Mouse (Mus musculus) neural tube, embryonic 14.5 days (tissue): ENCODE measurements around the gene Adgrf1. TPM values are rescaled to one million over a fixed set of nuclear protein-coding genes. Genes with fewer than 3 reads are reported as not detected.

Source experiments
- ATAC-seq: fragments of 200-750 bp; cut with Nextera tagmentation; 2 replicates; pipeline ENCODE4 v1.8.0; 2017; ENCODE audit warnings: low read depth, mild to moderate bottlenecking, moderate TSS enrichment, moderate library complexity
- H3K27ac ChIP-seq: fragments of 300-500 bp; sonication (generic); 2 replicates; pipeline ENCODE4 v1.5.1; 2014; ENCODE audit warnings: low read depth, mild to moderate bottlenecking, control low read depth, low read length, moderate library complexity, mixed read lengths
- H3K27me3 ChIP-seq: fragments of 300-500 bp; sonication (generic); 2 replicates; pipeline ENCODE4 v1.6.1; 2014; ENCODE audit warnings: low read length; ENCODE audit not compliant: control insufficient read depth, insufficient read depth
- H3K36me3 ChIP-seq: fragments of 300-500 bp; sonication (generic); 2 replicates; pipeline ENCODE4 v1.6.1; 2014; ENCODE audit warnings: low read length, mixed read lengths; ENCODE audit not compliant: control insufficient read depth, insufficient read depth
- H3K4me1 ChIP-seq: fragments of 300-500 bp; sonication (generic); 2 replicates; pipeline ENCODE4 v1.6.1; 2014; ENCODE audit warnings: low read length; ENCODE audit not compliant: control insufficient read depth, insufficient read depth
- H3K4me2 ChIP-seq: fragments of 300-500 bp; sonication (generic); 2 replicates; pipeline ENCODE4 v1.6.1; 2014; ENCODE audit warnings: mild to moderate bottlenecking, low read depth, low read length, control low read depth
- H3K4me3 ChIP-seq: fragments of 300-500 bp; sonication (generic); 2 replicates; pipeline ENCODE4 v1.5.1; 2014; ENCODE audit warnings: low read depth, low read length, control low read depth, mixed read lengths
- H3K9ac ChIP-seq: fragments of 300-500 bp; sonication (generic); replicated peaks from 2 replicates; pipeline ENCODE4 v1.6.1; 2014; ENCODE audit warnings: low read depth, mild to moderate bottlenecking, control low read depth, low read length, mixed read lengths
- H3K9me3 ChIP-seq: fragments of 300-500 bp; sonication (generic); 2 replicates; pipeline ENCODE4 v1.6.1; 2016; ENCODE audit warnings: low read length; ENCODE audit not compliant: control insufficient read depth
- WGBS: fragments of 180-500 bp; shearing (Covaris S2); extraction: QIAGEN DNeasy Blood & Tissue Kit; methylation state at CpG from one replicate; pipeline ENCODE4 v1.1.7; 2014; 5-methylcytosine and 5-hydroxymethylcytosine counted together
- polyA plus RNA-seq: library from polyadenylated mRNA; unstranded; fragments of >200 nt; fragmentation: Nextera tagmentation; extraction: Ambion mirVana; gene quantifications from 2 replicates; pipeline ENCODE4 v1.2.1, GENCODE M21; 2014

Gene Adgrf1
- polyA plus RNA-seq, 1 experiment from 2014 or later, result not detected

GRCm38 (mm10) chr17:43264739-43265138 is 5.4 kb upstream of the Adgrf1 start:
- 84% methylated on average over 7 of the region's 7 CpGs for WGBS
- H3K4me2 ChIP-seq, result no peak overlapping the region
- no peak overlapping the region for H3K4me3 ChIP-seq
- H3K27ac ChIP-seq, result no peak overlapping the region
- H3K9ac ChIP-seq, result no peak overlapping the region
- 0 out of 2 replicates have a peak, but pooled peaks cover 4% of the 10 kb centered on the region for H3K9me3 ChIP-seq
- H3K36me3 ChIP-seq, result no peaks in the 10 kb centered on the region
- no peaks in the 10 kb centered on the region for H3K27me3 ChIP-seq
- no peaks in the 10 kb centered on the region for H3K4me1 ChIP-seq
- ATAC-seq, result 0 out of 2 replicates have a peak, but pooled peaks have one; percentile 6

- Histone ChIP-seq H3K9ac (no peak overlapping the region), H3K4me1 (no peaks in the 10 kb centered on the region), H3K4me2 (no peak overlapping the region), H3K9me3 (0 out of 2 replicates have a peak, but pooled peaks cover 4% of the 10 kb centered on the region), H3K36me3 (no peaks in the 10 kb centered on the region), H3K27ac (no peak overlapping the region), H3K27me3 (no peaks in the 10 kb centered on the region), H3K4me3 (no peak overlapping the region)
- 24% methylated on average over 26 of the region's 26 CpGs for WGBS
- peak; percentile 92 for ATAC-seq
Observed at GRCm38 (mm10) chr17:43265178-43265837, 4.8 kb upstream of the Adgrf1 start.

GRCm38 (mm10) chr17:43265944-43266343 is 4.2 kb upstream of the Adgrf1 start:
- ATAC-seq, result no peak
- no peaks in the 10 kb centered on the region for H3K4me1 ChIP-seq
- H3K36me3 ChIP-seq, result no peaks in the 10 kb centered on the region
- H3K4me3 ChIP-seq, result no peak overlapping the region
- H3K9ac ChIP-seq, result no peak overlapping the region
- H3K27ac ChIP-seq, result no peak overlapping the region
- 0 out of 2 replicates have a peak, but pooled peaks cover 4% of the 10 kb centered on the region for H3K9me3 ChIP-seq
- WGBS, result 91% methylated on average over 6 of the region's 6 CpGs
- no peak overlapping the region for H3K4me2 ChIP-seq
- no peaks in the 10 kb centered on the region for H3K27me3 ChIP-seq

- 85% methylated on average over 2 of the region's 2 CpGs for WGBS
- ATAC-seq, result no peak
- 0 out of 2 replicates have a peak, but pooled peaks cover 4% of the 10 kb centered on the region for H3K9me3 ChIP-seq
- no peaks in the 10 kb centered on the region for H3K27me3 ChIP-seq
- no peak overlapping the region for H3K9ac ChIP-seq
- H3K4me3 ChIP-seq, result no peak overlapping the region
- no peak overlapping the region for H3K4me2 ChIP-seq
- H3K4me1 ChIP-seq, result no peaks in the 10 kb centered on the region
- no peaks in the 10 kb centered on the region for H3K36me3 ChIP-seq
- no peak overlapping the region for H3K27ac ChIP-seq
Observed at GRCm38 (mm10) chr17:43266636-43267035, 3.5 kb upstream of the Adgrf1 start.

GRCm38 (mm10) chr17:43267046-43267749 is 2.9 kb upstream of the Adgrf1 start:
- 0 out of 2 replicates have a peak, but pooled peaks cover 3% of the 10 kb centered on the region for H3K9me3 ChIP-seq
- 95% methylated on average over 9 of the region's 9 CpGs for WGBS
- H3K36me3 ChIP-seq, result no peaks in the 10 kb centered on the region
- no peaks in the 10 kb centered on the region for H3K27me3 ChIP-seq
- no peak overlapping the region for H3K9ac ChIP-seq
- no peaks in the 10 kb centered on the region for H3K4me1 ChIP-seq
- no peak overlapping the region for H3K4me3 ChIP-seq
- ATAC-seq, result no peak
- no peak overlapping the region for H3K4me2 ChIP-seq
- H3K27ac ChIP-seq, result no peak overlapping the region

GRCm38 (mm10) chr17:43276220-43276619 is 6.1 kb downstream of the Adgrf1 start:
- Histone ChIP-seq H3K9ac (no peak overlapping the region), H3K4me2 (no peak overlapping the region), H3K36me3 (no peaks in the 10 kb centered on the region), H3K27me3 (no peaks in the 10 kb centered on the region), H3K4me3 (no peak overlapping the region), H3K9me3 (no peaks in the 10 kb centered on the region), H3K27ac (no peak overlapping the region), H3K4me1 (no peaks in the 10 kb centered on the region)
- no peak for ATAC-seq
- 85% methylated on average over 6 of the region's 6 CpGs for WGBS

- Histone ChIP-seq H3K27me3 (no peaks in the 10 kb centered on the region), H3K36me3 (no peaks in the 10 kb centered on the region), H3K4me3 (no peak overlapping the region), H3K9me3 (no peaks in the 10 kb centered on the region), H3K27ac (peak overlapping the region; percentile 16; the same call in 1 of the 2 replicates), H3K4me1 (no peaks in the 10 kb centered on the region), H3K9ac (no peak overlapping the region), H3K4me2 (no peak overlapping the region)
- no peak for ATAC-seq
- WGBS, result 43% methylated on average over 4 of the region's 4 CpGs
Observed at GRCm38 (mm10) chr17:43277223-43277622, 7.1 kb downstream of the Adgrf1 start.

- WGBS, result 89% methylated on average over 7 of the region's 7 CpGs
- ATAC-seq, result no peak
- no peak overlapping the region for H3K4me3 ChIP-seq
Observed at GRCm38 (mm10) chr17:43279671-43280070, 9.5 kb downstream of the Adgrf1 start.

GRCm38 (mm10) chr17:43282353-43282752 is 12.2 kb downstream of the Adgrf1 start:
- Histone ChIP-seq H3K27ac (no peak overlapping the region), H3K9ac (no peak overlapping the region), H3K9me3 (no peaks in the 10 kb centered on the region), H3K4me1 (no peaks in the 10 kb centered on the region), H3K36me3 (no peaks in the 10 kb centered on the region), H3K4me3 (no peak overlapping the region), H3K27me3 (no peaks in the 10 kb centered on the region), H3K4me2 (no peak overlapping the region)
- 68% methylated on average over 4 of the region's 4 CpGs for WGBS
- ATAC-seq, result no peak

More at GRCm38 (mm10) chr17:43279671-43280070, 9.5 kb downstream of the Adgrf1 start:
- no peak overlapping the region for H3K9ac ChIP-seq
- no peaks in the 10 kb centered on the region for H3K36me3 ChIP-seq
- no peaks in the 10 kb centered on the region for H3K9me3 ChIP-seq
- no peak overlapping the region for H3K27ac ChIP-seq
- no peak overlapping the region for H3K4me2 ChIP-seq
- no peaks in the 10 kb centered on the region for H3K27me3 ChIP-seq
- H3K4me1 ChIP-seq, result no peaks in the 10 kb centered on the region
